Mouse (Mus musculus) kidney, postnatal 36 days (tissue): ENCODE results near the gene Gm973.

Source experiments
- DNase-seq, 2 experiments: peaks; one replicate each; pipeline ENCODE4 v3.0.0; 2021 to 2022; ENCODE audit warnings: mixed read lengths in 2 of 2

Gm973 gene

DNA sequence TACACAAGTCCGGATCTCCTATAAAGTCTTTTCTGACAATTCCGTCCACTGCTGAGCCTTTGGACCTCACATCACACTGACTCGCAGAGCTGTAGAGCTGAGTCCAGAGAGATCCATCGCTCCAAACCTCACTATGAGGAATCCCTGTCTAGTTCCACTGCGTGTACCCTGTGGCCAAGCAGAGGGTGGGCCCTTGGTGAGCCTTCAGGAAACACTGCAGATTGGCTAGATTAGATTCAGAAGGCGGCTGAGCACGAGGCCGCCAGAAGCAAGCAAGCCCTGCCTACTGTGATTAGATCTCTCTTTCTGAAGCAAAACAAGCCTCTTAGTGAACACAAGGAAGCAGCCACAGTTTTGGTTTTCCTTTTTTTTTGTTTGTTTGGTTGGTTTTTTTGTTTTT is 27.8 kb downstream of the Gm973 start:
- no peak for DNase-seq

DNA sequence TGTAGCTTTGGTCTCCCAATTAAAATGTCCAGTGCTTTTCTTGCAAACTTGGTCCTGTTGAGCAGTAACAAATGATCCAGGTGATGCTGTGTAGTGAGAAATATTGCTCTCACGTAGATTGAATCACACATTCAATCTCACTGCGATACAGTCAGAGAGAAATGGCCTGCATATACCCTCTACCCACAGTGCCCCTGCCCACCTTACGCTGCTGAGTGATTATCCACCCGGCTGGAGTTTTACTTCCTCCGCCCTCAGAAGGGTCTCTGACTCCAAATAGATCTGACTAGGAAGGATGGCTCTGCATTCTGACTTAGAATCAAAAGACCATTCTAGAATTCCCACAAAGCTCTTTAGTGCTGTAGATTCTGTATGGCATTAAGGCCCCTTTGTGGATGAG is 32.4 kb downstream of the Gm973 start:
- DNase-seq: no peak

DNA sequence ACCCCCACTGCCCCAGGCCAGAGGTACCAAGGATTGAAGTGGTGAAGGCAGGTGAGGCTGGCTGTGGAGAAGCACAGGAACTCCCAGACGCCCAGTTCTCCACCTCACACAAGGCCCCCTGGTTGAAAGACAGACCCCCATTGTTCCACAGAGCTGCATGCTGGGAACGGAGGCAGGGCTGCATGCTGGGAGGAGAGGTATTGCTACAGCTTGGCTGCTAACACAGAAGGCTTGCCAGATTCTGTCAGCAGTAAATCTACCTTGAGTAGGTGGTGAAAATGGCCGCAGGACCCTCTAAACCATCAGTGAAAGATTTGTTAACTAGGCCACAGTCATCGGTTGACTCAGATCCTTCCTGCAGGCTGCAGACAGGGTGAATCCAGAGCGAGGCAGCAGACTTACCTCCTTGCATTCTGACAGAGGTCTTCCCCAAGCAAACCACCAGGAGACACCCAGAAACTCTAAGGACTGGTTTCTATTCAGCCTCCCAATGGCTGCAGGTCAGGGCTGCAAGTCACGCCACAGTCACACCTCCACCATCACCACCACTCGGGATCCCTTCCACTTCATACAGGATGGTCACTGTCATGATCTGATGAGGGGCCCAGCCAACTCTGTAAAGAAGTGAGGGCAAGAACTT is 33.1 kb downstream of the Gm973 start:
- DNase-seq: no peak

DNA sequence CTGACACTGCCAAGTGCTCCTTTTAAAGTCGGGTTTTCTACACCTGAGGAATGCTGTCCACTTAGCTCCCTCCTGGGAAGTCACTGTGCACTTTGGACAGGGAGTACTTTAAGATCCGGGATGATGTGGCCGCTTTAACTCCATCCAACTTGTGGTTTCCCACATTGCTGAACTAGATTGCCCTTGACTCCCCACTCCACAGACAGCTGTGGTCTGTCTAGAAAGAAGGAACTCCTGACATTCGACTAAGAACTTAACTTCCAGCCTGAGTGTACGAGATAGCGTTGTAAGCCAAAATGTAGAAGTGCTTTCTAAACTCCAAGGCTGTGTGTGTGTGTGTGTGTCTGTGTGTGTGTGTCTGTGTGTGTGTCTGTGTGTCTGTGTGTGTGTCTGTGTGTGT is 34.2 kb downstream of the Gm973 start:
- DNase-seq: peak; percentile 9 to 29

DNA sequence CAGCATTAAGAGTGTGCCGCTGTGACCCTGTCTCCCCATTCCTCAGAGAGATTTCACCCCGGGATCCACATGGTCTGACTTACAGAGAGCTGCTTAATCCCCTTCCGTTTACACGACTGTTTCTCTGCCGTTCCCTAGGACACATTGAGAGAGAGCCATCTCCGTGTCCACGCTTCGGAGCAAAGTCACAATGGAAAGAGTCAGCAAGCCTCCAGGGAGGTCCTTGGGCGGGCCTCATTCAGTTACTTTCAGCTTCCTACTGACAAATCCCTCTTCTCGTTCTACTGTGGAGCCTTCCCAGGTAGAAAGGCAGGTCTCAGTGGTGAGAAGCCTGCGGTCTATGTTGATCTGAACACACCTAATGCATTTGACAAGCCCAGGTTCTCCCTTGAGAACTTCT is 34.9 kb downstream of the Gm973 start:
- DNase-seq: no peak

DNA sequence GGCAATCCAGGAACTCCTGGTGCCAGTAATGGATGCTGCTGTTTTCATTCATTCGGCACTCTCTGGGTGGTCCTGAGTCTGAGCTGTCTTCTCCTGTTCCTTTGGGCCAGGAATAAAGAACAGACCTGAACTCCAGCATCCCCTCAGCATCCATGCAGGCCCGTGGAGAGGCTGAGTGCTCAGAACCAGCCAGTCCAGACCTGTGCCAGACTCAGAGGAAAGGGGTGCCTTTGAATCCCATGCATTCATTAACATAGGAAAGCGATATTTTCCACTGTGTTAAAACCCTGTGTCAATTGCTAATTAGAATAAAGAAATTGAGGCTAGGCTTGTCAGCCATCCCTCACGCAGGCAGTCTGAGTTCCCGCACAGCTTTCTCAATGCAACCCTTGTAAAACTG is 37.6 kb downstream of the Gm973 start:
- DNase-seq: no peak

DNA sequence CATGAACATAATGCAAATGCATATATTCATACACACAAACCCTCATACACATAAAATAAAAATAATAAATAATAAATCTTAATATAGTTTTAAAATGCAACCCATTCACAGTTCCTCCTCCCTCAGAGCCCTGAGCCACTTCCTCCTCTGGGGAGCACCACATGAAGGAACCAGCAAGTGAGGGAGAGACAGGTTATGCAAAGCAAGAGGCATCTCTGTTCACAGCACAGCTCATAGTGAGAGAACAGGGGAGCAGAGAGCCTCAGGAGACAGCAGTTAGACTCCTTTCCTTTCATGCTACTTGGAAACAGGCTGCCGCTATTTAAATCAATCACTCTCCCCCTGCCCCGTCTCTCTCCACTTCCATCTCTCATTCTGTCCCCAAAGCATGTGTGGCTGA is 47.5 kb downstream of the Gm973 start:
- no peak for DNase-seq

DNA sequence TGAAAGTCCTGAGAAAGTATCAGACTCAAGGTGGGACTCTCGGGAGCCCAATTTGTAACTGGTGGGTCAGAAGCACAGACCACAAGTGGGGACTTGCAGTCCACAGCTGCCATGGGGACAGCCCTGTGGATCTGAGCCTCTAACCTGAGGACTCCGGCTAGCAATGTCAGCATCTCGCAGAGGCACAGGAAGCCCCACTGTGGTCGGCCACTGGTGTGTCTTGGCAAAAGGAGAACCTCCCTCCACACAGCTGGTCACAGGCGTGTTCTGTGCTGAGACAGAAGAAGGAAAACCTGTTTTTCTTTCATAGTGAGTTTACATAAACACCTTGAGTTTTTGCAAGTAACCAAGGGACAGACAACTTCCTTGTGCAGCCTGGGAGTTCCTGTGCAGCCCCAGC is 49.7 kb downstream of the Gm973 start:
- DNase-seq: no peak

DNA sequence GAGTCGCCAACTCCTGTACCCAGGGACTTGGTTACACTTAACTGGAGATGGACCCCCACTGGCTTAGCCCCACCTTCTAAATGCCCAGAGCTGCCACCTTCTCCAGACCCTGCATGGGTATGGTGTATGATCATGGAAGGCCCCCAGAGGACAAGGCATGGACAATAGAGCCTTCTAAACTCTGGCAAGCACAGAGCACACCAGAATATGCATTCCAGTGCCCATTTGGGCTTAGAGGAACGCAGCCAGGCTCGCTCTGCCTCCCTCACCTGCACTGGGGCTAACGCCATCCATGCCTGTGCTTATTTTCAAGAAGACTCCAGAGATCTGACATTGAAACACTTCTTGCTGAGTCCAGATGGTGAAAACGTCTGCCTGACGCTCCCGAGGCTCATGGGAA is 50.2 kb downstream of the Gm973 start:
- no peak for DNase-seq

DNA sequence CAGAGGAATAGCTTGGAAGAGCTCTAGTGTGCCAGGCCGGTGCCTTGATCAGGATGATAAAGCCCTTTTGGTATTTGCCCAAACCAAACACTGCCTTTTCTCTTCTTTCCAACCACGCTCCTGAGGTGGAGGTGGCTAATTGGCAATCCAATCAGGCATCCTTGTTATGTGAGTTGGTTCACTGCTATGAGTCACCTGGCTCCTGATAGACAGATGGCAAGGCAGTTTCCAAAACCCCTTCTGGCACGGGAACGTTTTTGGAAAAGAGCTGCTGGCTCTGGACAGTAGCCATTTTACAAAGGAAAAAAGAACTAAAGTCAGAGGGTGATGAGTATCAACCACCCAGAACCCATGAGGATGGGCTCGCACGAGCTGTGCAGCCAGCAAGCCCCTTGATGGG is 50.9 kb downstream of the Gm973 start:
- DNase-seq: no peak

DNA sequence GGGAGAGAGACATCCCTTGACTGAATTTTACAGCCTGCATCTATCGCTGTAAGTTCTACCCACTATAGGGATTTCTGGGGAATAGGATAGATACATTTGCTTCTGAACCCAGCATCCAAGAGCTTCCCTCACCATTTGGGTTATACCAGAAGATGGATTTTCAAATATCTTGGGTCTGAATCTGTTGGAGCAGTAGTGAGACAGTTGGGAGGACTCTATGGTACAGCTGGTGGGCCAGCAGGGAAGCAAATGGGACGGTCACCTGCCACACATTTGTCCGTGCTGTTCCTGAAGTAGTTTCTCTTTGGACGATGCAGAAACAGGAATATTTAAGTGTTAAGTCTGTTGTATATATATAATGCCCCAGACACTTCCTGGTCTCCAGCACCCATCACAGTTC is 51.5 kb downstream of the Gm973 start:
- DNase-seq: no peak

DNA sequence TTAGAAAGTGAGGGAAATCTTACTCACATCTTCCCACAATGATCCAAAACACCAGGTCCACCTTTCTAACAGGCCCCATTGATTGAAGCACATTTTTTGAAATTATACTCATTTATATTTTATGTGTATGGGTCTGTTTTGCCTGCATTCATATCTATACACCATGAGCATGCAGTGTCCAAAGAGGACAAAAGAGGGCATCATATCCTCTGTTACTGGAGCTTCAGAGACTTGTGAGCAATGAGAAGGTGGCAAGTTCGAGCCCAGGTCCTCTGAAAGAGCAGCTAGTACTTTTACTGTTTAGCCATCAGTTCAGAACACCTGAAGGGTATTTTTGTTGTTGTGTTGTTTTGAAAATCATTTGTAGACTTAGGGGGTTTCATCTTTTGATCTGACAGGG is 52.2 kb downstream of the Gm973 start:
- no peak for DNase-seq

DNA sequence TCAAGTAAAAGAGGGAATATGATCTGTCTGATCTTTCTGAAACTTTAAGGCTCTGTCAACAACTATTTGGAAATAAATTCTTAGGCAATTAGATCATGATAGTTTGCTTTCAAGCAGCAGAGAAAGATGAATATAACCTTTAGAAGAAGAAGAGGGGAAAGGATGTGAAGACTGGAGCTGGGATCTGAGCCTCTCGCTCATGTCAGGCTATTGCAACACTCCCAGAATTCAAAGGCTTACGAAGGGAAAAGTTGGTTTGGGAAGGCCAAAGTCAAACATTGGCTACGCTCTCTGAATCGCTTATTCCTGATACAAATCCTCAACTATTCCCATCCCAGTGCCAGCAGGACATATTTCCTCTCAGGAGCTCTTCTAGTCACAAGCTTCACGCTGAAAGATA is 53.2 kb downstream of the Gm973 start:
- no peak for DNase-seq

DNA sequence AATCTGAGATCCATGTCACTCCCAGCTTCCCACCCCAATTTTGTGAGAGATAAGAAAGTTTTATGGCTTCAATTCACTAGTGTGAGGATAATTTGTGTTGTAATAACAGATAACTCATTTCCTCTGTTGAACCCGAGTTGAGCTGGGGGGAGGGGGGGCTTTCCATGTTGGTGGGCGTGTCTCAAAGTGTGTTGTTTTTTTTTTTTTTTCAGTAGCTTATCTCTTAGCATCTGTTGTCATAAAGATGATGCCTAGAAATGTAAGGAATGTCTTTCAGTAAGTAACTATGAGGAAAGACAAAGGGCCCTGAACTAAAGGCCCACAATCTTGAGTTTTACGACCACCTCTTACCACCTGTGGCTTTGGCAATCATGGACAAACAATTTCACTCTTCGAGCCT is 54.7 kb downstream of the Gm973 start:
- DNase-seq: no peak

DNA sequence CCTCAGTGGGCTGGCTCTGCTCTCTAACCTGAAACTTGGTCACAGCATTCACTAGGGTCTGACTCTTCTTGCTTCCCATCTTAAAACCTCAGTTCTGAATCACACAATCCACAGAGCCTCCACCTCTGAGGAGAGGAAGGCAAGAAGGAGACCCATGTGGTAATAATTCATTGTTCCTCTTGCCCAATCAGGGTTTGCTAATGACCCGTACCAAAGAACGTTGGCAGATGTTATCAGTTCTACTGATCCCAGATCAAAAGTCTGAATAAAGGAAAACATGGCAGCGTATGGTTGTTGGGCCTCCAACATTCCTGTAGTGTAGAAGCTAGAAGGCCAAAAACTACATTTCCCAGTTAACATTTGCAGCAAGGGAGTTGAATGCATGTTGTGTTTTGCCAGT is 55.4 kb downstream of the Gm973 start:
- DNase-seq: no peak

DNA sequence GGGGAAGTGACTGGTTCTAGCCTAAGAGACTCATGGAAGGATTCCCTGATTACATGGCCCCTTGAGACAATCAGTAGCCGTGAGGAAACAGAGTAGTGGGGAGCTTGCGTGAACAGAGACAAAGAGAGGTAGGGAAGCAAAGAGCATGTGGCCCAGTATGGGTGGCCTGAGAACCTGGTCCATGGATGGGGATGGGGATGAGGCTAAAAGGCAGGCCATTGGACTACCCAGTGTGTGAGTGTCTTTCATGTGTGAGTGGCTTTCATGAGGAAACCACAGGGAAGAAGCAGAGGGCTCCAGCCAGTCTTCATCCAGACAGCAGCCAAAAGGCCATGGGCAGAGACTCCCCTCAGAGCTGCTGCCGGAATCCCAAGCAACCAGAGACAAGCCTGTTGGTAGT is 57.8 kb downstream of the Gm973 start:
- no peak for DNase-seq

DNA sequence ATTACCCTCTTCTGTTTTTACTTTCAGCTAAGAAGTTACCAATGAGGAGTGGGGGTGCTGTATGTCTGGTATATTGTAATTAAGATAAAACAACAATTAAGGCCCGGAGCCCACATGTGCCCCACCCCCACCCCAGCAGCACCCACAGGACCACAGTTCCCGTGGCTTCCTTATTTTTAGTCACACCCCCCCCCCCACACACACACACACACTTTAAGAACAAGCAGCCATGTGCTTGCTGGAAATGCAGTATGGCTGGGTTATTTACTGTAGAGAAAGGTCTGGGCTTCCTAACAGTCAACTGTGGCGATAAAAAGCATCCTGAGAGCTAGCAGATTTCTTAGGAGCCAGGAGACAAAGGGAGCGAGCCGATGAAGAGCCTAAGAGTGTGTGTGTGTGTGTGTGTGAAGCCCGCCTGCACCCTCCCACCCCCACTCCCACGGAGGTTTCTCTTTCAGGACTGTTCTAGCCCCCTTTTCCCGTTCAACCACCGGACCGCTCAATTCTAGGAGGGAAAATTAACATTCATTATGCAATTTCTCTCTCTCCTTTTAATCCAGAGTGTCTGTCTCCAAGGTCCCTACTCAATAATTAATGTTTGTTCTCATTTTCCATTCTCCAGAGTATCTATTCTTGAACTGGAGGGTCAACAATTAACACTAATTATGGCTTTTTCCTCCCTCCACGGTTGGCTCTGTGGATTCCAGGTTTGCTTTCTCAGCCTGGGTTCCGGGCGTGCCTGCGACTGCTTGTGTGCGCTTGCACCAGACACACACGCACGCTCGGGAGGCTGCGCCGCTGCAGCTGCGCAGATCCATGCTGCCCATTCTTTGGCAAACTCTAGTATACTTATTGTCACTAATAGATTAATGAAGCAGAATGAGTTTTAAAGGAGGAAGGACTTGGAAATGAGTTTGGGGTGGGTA is 58.5 kb downstream of the Gm973 start:
- peak in 1 of 2 experiments; percentile 32 for DNase-seq

DNA sequence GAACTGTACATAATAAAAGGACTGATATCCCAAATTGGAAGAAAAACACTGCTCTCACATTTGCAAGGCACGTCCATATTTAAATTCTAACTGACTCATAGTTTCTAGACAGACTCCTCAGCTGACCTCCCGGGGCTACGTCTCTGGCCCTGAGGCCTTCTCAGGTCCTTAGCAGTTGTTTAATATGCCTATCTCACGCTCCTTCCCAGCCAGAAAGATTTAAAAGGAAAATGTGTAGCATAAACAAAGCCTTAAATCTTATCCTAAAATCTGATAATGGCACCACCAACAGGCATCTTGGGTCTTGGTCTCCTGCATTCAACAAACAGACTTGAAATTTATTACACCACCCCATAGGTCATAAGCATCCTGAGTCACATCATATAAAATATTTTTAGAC is 62.7 kb downstream of the Gm973 start:
- DNase-seq: no peak

DNA sequence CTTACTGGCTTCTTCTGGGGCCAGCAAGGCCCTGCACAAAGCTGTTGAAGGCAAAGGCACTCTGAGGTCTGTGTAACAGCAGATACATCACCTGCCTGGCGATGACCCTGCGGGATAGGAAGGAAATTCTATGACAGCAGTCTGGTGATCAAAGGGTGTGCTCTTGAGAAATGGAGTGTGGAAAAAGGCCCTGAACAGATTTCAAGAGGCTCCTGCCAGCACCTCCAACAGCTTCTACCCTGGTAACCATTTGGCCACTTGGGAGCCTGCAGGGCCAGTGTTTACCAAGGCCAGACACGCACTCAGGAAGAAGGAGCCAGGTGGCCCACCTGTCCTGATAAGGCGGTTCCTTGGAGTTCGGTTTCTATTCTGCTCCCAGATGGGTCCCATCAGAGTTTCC is 63.3 kb downstream of the Gm973 start:
- DNase-seq: no peak

DNA sequence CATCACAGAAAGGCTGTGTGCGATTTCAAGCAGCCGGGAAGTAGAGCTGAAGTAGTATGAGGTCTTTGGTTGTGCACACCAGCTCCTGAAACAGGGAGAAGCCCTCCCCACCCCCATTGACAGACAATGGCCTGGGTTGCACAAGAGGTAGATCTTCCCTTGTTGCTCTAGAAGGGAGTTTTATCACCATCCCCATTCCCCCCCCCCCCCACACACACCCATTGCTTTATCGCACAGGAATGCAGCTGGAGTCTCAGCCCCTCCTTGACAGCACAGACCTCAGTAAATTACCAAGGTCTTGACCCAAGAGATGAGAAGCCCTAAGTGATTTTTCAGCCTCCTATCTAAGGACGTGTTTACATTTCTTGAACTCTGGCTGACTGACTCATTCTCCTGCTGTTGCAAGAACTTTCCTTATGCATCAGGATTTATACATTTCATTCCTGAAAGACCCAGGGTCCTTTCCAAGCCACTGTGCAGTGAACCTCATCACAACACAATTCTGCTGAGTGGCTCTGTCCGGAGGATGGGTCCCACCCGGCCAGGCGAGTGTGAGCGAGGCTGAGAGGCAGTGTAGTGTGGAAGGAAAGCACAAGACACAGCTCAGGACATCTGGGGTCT is 64.2 kb downstream of the Gm973 start:
- no peak for DNase-seq

DNA sequence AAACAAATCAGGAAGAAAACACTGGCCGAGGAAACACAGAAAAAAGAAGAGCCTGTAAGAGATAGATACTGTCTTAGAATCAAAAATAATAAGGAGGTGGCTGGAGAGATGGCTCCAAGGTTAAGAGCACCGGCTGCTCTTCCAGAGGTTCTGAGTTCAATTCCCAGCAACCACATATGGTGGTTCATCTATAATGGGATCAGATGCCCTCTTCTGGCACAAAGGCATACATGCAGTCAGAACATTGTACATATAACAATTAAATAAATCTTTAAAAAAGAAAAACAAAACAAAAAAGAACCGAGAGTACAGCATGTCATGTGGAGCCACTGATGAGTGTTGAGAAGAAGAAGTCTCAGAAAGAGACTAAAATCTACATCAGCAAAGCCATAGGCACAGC is 64.8 kb downstream of the Gm973 start:
- DNase-seq: no peak

DNA sequence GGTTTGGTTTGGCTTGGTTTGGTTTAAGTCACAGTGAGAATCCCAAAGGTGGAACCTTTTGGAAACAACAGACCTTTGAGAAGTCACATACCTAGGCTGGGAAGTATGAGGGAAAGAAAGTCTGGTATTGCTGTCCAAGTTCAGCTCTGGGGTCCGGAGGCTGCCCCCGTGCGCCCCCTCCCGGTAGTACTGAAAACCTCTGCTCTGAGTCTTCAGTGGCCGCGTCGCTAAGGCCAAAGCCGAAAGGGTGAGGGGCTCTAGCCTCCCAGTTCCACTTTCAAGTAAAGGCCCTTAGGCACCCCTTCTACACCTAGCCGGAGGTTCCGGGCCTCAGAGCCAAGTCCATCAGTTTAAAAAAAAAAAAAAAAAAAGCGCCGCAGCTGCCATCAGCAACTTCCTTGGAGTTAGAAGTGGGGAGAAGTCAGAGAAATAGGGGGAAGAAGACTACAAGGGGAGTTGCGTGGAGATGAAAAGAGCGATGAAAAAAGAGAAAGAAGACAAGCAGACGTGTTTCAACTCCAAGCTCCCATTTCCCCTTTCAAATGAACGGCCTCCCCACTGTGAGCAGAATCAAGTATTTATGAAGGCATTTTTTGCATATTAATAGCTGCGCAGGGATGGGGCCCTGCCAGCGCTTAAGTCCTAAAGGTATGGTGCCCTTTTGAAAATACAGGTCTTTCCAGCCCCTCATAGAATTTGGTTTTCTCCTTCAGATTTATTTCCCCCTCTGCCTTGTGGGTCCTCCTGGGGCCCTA is 68.8 kb downstream of the Gm973 start:
- peak; percentile 50 to 89 for DNase-seq

DNA sequence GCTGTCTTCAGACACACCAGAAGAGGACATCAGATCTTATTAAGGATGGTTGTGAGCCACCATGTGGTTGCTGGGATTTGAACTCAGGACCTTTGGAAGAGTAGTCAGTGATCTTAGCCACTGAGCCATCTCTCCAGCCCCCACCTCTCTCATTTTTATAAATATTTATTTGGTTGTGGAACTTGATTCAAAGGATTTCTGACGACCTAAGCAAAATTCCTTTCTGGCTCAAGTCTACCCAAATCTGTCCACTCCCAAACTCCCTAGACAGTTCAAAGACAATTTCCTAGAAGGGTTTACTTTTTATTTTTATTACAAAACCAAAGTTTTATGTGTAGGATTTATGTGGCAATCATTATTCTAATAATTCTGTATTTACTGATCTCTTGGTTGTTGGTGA is 73.2 kb downstream of the Gm973 start:
- no peak for DNase-seq
